ENCODE assay signal across 38 mouse cellular contexts in genomic region chrX:51801133-51801532, GRCm38 (mm10). TPM values are rescaled to one million over a fixed set of nuclear protein-coding genes. Genes with fewer than 3 reads are reported as not detected.
"Had no signal": no experiment of that assay in that cellular context is flagged by ENCODE, and none has a peak within 500 bp of the region (broad histone marks: within the 10 kb centered on the region; RNA-seq: fewer than 3 reads in every experiment).

TSS of gene Usp26 (minus strand) at chrX:51801233.

- DNase-seq: cerebellum, adult 9-10 months; cerebellum, adult 9-11 months; cerebellum, postnatal 10 days; cerebellum, postnatal 14 days; cerebellum, postnatal 25 days; cerebellum, postnatal 36 days; embryo, embryonic 11 days; forebrain, postnatal 0 days; gastrocnemius, adult 2 months; gastrocnemius, postnatal 10 days; gastrocnemius, postnatal 14 days; gastrocnemius, postnatal 25 days; gastrocnemius, postnatal 36 days; heart, adult 11 months; heart, adult 18-20 months; heart, adult 2 months had no signal

- H3K27me3 ChIP-seq: embryonic facial prominence, embryonic 12.5 days; embryonic facial prominence, embryonic 13.5 days; embryonic facial prominence, embryonic 15.5 days; forebrain, embryonic 12.5 days; forebrain, embryonic 13.5 days; forebrain, embryonic 15.5 days had no signal

- H3K4me3 ChIP-seq: embryonic facial prominence, embryonic 10.5 days; embryonic facial prominence, embryonic 12.5 days; embryonic facial prominence, embryonic 13.5 days; embryonic facial prominence, embryonic 15.5 days; erythroblast, embryonic 14.5 days; forebrain, embryonic 10.5 days; forebrain, embryonic 12.5 days; forebrain, embryonic 13.5 days; forebrain, embryonic 15.5 days; gastrocnemius, adult 2 months; heart, adult 2 months had no signal

- ATAC-seq: forebrain, embryonic 13.5 days; forebrain, embryonic 14.5 days; forebrain, embryonic 15.5 days; forebrain, embryonic 16.5 days; forebrain, postnatal 0 days had no signal

- H3K36me3 ChIP-seq: embryonic facial prominence, embryonic 10.5 days; embryonic facial prominence, embryonic 12.5 days; embryonic facial prominence, embryonic 13.5 days; embryonic facial prominence, embryonic 15.5 days; forebrain, embryonic 10.5 days; forebrain, embryonic 12.5 days; forebrain, embryonic 15.5 days had no signal

- H3K9me3 ChIP-seq: embryonic facial prominence, embryonic 12.5 days; embryonic facial prominence, embryonic 13.5 days; embryonic facial prominence, embryonic 15.5 days; forebrain, embryonic 12.5 days; forebrain, embryonic 13.5 days; forebrain, embryonic 15.5 days had no signal

- H3K9ac ChIP-seq: embryonic facial prominence, embryonic 12.5 days; embryonic facial prominence, embryonic 13.5 days; embryonic facial prominence, embryonic 15.5 days; forebrain, embryonic 12.5 days; forebrain, embryonic 13.5 days; forebrain, embryonic 15.5 days; forebrain, postnatal 0 days had no signal

- H3K27ac ChIP-seq: embryonic facial prominence, embryonic 10.5 days; embryonic facial prominence, embryonic 12.5 days; embryonic facial prominence, embryonic 13.5 days; embryonic facial prominence, embryonic 15.5 days; forebrain, embryonic 10.5 days; forebrain, embryonic 12.5 days; forebrain, embryonic 13.5 days; forebrain, embryonic 15.5 days; gastrocnemius, adult 2 months; heart, adult 2 months had no signal

- H3K4me1 ChIP-seq: embryonic facial prominence, embryonic 10.5 days; embryonic facial prominence, embryonic 12.5 days; embryonic facial prominence, embryonic 13.5 days; embryonic facial prominence, embryonic 15.5 days; forebrain, embryonic 10.5 days; forebrain, embryonic 12.5 days; forebrain, embryonic 13.5 days; forebrain, embryonic 15.5 days had no signal

RNA-seq across cellular contexts. Expression of gene Usp26, which starts in this region (rescaled TPM):
- total RNA-seq: common myeloid progenitor, adult 5-6 weeks; forebrain, postnatal 0 days; gastrocnemius, adult 18-20 months; gastrocnemius, adult 2 months; gastrocnemius, adult 8-10 months; gastrocnemius, postnatal 10 days; gastrocnemius, postnatal 14 days; gastrocnemius, postnatal 25 days; gastrocnemius, postnatal 36 days; gastrocnemius, postnatal 4 days; granulocyte monocyte progenitor cell, adult 5-6 weeks; heart, adult 18-20 months had no signal
- polyA plus RNA-seq: cortical plate, adult 2 months; embryonic facial prominence, embryonic 10.5 days; embryonic facial prominence, embryonic 11.5 days; embryonic facial prominence, embryonic 12.5 days; embryonic facial prominence, embryonic 13.5 days; embryonic facial prominence, embryonic 14.5 days; erythroblast, embryonic 14.5 days; forebrain, embryonic 10.5 days; forebrain, embryonic 11.5 days; forebrain, embryonic 12.5 days; forebrain, embryonic 13.5 days; forebrain, embryonic 14.5 days; forebrain, embryonic 15.5 days; forebrain, embryonic 16.5 days; forebrain, postnatal 0 days; frontal cortex, adult 2 months; gonadal fat pad, adult 2 months; heart, adult 2 months had no signal
